Mouse (Mus musculus) CD4-positive naive resting alpha-beta T cell, adult 57 days (primary cell): ENCODE data around the gene Cdkl1. TPM values are rescaled to one million over a fixed set of nuclear protein-coding genes. Genes with fewer than 3 reads are reported as not detected.

Experiments used
- total RNA-seq: library from RNA; stranded (reverse); gene quantifications from one replicate; pipeline ENCODE4 v1.2.4, GENCODE M21; 2023

Gene Cdkl1
- 0.35 TPM for total RNA-seq

DNA sequence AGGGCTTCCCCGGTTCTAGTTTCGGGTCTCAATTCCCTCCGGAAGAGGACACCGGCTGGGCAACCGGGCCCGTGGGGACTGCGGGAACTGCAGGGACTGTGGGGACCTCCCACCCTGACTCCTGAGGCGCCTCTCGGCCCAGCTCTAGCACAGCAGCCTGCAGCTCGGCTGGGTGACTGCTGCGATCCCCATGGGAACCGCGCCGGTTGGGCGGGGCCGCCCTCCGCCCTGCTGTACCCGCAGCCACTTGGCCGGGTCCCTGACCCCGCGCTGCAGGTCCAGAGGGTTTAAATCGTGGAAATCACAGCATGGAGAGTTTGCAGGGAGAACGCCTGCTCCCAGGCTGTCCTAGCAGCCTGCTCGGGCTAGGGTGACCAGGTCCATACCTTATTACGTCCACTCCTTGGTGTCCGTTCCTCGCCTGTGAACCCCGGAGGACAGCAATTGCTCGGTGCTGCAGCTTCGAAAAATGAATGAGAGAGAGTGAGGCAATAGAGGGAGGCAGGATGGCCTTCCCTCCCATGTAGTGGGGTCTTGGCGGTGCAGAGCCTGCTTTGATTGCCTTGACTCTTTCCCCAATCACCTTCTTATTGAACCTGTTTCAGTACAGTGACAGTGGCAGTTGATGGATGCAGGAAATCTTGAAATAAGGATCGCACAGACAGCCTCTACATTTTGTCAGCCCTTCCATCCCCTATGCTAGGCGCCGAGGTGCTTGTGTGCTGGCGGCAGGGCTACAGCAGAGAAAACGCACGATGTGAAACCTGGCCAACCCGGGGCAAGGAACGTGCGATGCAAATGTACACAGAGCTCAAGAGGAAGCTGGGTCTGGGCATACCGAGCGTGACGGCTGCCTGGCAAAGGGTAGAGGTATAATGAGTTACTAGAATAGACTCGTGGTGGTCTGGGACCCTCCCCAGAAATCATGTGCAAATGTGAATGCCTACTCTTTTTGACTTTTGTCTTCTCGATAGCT lies at the start of gene Cdkl1:
Gene Cdkl1 (minus strand): TSS at position 738 of the 976 bp plus-strand sequence.

GRCm38 (mm10) chr12:69724711-69725460 lies 66.2 kb downstream of the Cdkl1 start, which contains the start of the genes L2hgdh and Atp5s:
TSS of gene L2hgdh (minus strand) at chr12:69724873.
TSS of gene Atp5s (plus strand) at chr12:69724950.

Other genes starting within 250 kb of the Cdkl1 start
- gene Vcpkmt, start 208.2 kb downstream of the Cdkl1 start, total RNA-seq = 15.2 TPM
- 37.6 TPM for gene Sos2, start 109.4 kb downstream of the Cdkl1 start, total RNA-seq
- gene L2hgdh, start 66.4 kb downstream of the Cdkl1 start, total RNA-seq = 7.1 TPM
- gene Atp5s, start 66.3 kb downstream of the Cdkl1 start, total RNA-seq = 9.6 TPM
- gene Atl1, start 101.3 kb upstream of the Cdkl1 start, total RNA-seq = 0.92 TPM
- gene Map4k5, start 101.9 kb upstream of the Cdkl1 start, total RNA-seq = 17.3 TPM
- gene Sav1, start 195.7 kb upstream of the Cdkl1 start, total RNA-seq = 26.0 TPM